Mouse (Mus musculus): ENCODE measurements at regions not wholly inside any gene's neighbourhood (a gene's known extent, or its start where the extent isn't known, plus 50 kb on each side); places are given as distances from the start of the nearest gene placed in this dataset.

- no peak overlapping the region for H3K4me3 ChIP-seq (ENCODE audit: low read depth, low read length)
- WGBS: 40% methylated on average over 6 of the region's 6 CpGs
Observed at GRCm38 (mm10) chr12:27496826-27497557, 154.6 kb upstream of the Sox11 start.

GRCm38 (mm10) chr12:27492270-27492669, 149.9 kb upstream of the Sox11 start:
- H3K27ac ChIP-seq (replicated peaks): no peak overlapping the region
- ATAC-seq (ENCODE audit: low FRiP score, low TSS enrichment) (no peak), DNase-seq (ENCODE audit: low spot score) (no peak)
- no peaks in the 10 kb centered on the region for H3K4me1 ChIP-seq (replicated peaks; ENCODE audit: control insufficient read depth, insufficient read depth)
- TF ChIP-seq EP300 (optimal IDR thresholded peaks at IDR 0.05) (no peak), CTCF (IDR thresholded peaks at IDR 0.05; ENCODE audit: low read depth) (no peak)
- no peak overlapping the region for H3K9ac ChIP-seq (ENCODE audit: low read length)
- H3K27me3 ChIP-seq (ENCODE audit: control insufficient read depth, insufficient read depth, low read length): no peaks in the 10 kb centered on the region
- no peak overlapping the region for H3K4me3 ChIP-seq (ENCODE audit: low read depth, low read length)
- H3K4me2 ChIP-seq (replicated peaks; ENCODE audit: low read depth): no peak overlapping the region
- H3K36me3 ChIP-seq (ENCODE audit: control insufficient read depth, insufficient read depth, low read length): no peaks in the 10 kb centered on the region
- no peaks in the 10 kb centered on the region for H3K9me3 ChIP-seq (ENCODE audit: control insufficient read depth, low read length)
- WGBS: 30% methylated on average over 2 of the region's 2 CpGs

More at GRCm38 (mm10) chr12:27496826-27497557, 154.6 kb upstream of the Sox11 start:
- Histone ChIP-seq H3K9me3 (ENCODE audit: control insufficient read depth, low read length) (no peaks in the 10 kb centered on the region), H3K9ac (ENCODE audit: low read length) (no peak overlapping the region), H3K4me1 (replicated peaks; ENCODE audit: control insufficient read depth, insufficient read depth) (no peaks in the 10 kb centered on the region), H3K4me2 (replicated peaks; ENCODE audit: low read depth) (no peak overlapping the region), H3K27me3 (ENCODE audit: control insufficient read depth, insufficient read depth, low read length) (no peaks in the 10 kb centered on the region), H3K27ac (replicated peaks) (no peak overlapping the region), H3K36me3 (ENCODE audit: control insufficient read depth, insufficient read depth, low read length) (no peaks in the 10 kb centered on the region)
- DNase-seq (ENCODE audit: low spot score): no peak
- no peak for TF ChIP-seq EP300 (optimal IDR thresholded peaks at IDR 0.05)
- TF ChIP-seq CTCF (IDR thresholded peaks at IDR 0.05; ENCODE audit: low read depth): no peak
- no peak for ATAC-seq (ENCODE audit: low FRiP score, low TSS enrichment)

- Histone ChIP-seq H3K27me3 (ENCODE audit: control insufficient read depth, insufficient read depth, low read length) (no peaks in the 10 kb centered on the region), H3K27ac (replicated peaks) (no peak overlapping the region), H3K4me1 (replicated peaks; ENCODE audit: control insufficient read depth, insufficient read depth) (no peaks in the 10 kb centered on the region), H3K4me3 (ENCODE audit: low read depth, low read length) (no peak overlapping the region), H3K9ac (ENCODE audit: low read length) (no peak overlapping the region), H3K36me3 (ENCODE audit: control insufficient read depth, insufficient read depth, low read length) (no peaks in the 10 kb centered on the region), H3K4me2 (replicated peaks; ENCODE audit: low read depth) (no peak overlapping the region), H3K9me3 (ENCODE audit: control insufficient read depth, low read length) (no peaks in the 10 kb centered on the region)
- ATAC-seq (ENCODE audit: low FRiP score, low TSS enrichment) (no peak), DNase-seq (ENCODE audit: low spot score) (no peak)
- TF ChIP-seq CTCF (IDR thresholded peaks at IDR 0.05; ENCODE audit: low read depth) (no peak), EP300 (optimal IDR thresholded peaks at IDR 0.05) (no peak)
Observed at GRCm38 (mm10) chr12:27481230-27481629, 138.9 kb upstream of the Sox11 start.

DNA sequence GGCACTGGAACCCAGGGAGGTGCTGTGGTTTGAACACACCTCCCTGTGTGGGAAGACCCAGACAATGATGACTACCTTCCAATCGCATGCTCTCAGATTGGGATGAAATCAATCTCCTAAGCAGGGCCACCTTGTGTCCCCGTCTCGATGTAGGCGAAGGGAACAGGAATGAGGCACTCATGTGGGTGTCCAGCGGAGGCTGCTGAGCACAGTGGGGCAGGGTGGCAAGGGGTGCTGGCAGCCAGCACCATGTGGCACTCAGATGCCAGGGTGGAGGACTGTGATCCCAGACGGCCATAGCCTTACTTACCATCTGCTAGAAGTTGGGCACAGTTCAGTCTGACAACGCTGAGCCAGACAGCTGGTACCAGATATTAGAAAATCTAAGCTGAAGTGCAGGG, 137.2 kb upstream of the Sox11 start:
- Histone ChIP-seq H3K4me1 (replicated peaks; ENCODE audit: control insufficient read depth, insufficient read depth) (no peaks in the 10 kb centered on the region), H3K9ac (ENCODE audit: low read length) (no peak overlapping the region), H3K27me3 (ENCODE audit: control insufficient read depth, insufficient read depth, low read length) (no peaks in the 10 kb centered on the region), H3K4me2 (replicated peaks; ENCODE audit: low read depth) (no peak overlapping the region), H3K36me3 (ENCODE audit: control insufficient read depth, insufficient read depth, low read length) (no peaks in the 10 kb centered on the region), H3K27ac (replicated peaks) (no peak overlapping the region), H3K4me3 (ENCODE audit: low read depth, low read length) (no peak overlapping the region), H3K9me3 (ENCODE audit: control insufficient read depth, low read length) (no peaks in the 10 kb centered on the region)
- 88% methylated on average over 7 of the region's 7 CpGs for WGBS
- TF ChIP-seq EP300 (optimal IDR thresholded peaks at IDR 0.05) (no peak), CTCF (IDR thresholded peaks at IDR 0.05; ENCODE audit: low read depth) (no peak)
- no peak for ATAC-seq (ENCODE audit: low FRiP score, low TSS enrichment)
- no peak for DNase-seq (ENCODE audit: low spot score)

DNA sequence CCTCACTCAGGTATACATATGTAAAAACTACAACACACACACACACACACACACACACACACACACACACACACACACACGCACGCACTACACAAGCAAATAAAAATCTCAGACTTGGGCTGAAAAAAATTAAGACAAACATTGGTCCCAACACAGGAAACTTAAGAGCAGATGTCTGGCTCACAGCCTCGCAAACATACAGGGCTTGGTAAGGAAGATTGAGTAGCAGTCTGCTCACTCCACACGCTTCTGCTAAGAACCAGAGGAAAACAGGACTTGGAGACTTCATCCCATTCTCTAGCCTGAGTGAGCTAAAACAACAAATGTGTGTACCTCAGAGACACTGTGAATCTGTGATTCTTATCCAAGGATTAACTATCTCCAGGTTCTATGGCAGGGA, 132.3 kb upstream of the Sox11 start:
- 20% methylated on average over 4 of the region's 4 CpGs for WGBS
- H3K4me2 ChIP-seq (replicated peaks; ENCODE audit: low read depth): no peak overlapping the region
- no peaks in the 10 kb centered on the region for H3K36me3 ChIP-seq (ENCODE audit: control insufficient read depth, insufficient read depth, low read length)
- DNase-seq (ENCODE audit: low spot score) (no peak), ATAC-seq (ENCODE audit: low FRiP score, low TSS enrichment) (no peak)
- H3K27me3 ChIP-seq (ENCODE audit: control insufficient read depth, insufficient read depth, low read length): no peaks in the 10 kb centered on the region
- H3K4me1 ChIP-seq (replicated peaks; ENCODE audit: control insufficient read depth, insufficient read depth): no peaks in the 10 kb centered on the region
- no peak overlapping the region for H3K4me3 ChIP-seq (ENCODE audit: low read depth, low read length)
- H3K27ac ChIP-seq (replicated peaks): no peak overlapping the region
- H3K9me3 ChIP-seq (ENCODE audit: control insufficient read depth, low read length): no peaks in the 10 kb centered on the region
- no peak overlapping the region for H3K9ac ChIP-seq (ENCODE audit: low read length)
- TF ChIP-seq CTCF (IDR thresholded peaks at IDR 0.05; ENCODE audit: low read depth): no peak

GRCm38 (mm10) chr12:27471557-27471956, 129.2 kb upstream of the Sox11 start:
- Histone ChIP-seq H3K4me2 (replicated peaks; ENCODE audit: low read depth) (no peak overlapping the region), H3K27ac (replicated peaks) (no peak overlapping the region), H3K27me3 (ENCODE audit: control insufficient read depth, insufficient read depth, low read length) (no peaks in the 10 kb centered on the region), H3K36me3 (ENCODE audit: control insufficient read depth, insufficient read depth, low read length) (no peaks in the 10 kb centered on the region), H3K9me3 (ENCODE audit: control insufficient read depth, low read length) (no peaks in the 10 kb centered on the region), H3K4me3 (ENCODE audit: low read depth, low read length) (no peak overlapping the region), H3K9ac (ENCODE audit: low read length) (no peak overlapping the region), H3K4me1 (replicated peaks; ENCODE audit: control insufficient read depth, insufficient read depth) (no peaks in the 10 kb centered on the region)
- DNase-seq (ENCODE audit: low spot score) (no peak), ATAC-seq (ENCODE audit: low FRiP score, low TSS enrichment) (no peak)
- WGBS: 35% methylated on average over 5 of the region's 5 CpGs
- TF ChIP-seq CTCF (IDR thresholded peaks at IDR 0.05; ENCODE audit: low read depth) (no peak), EP300 (optimal IDR thresholded peaks at IDR 0.05) (no peak)

Measured in stomach, postnatal 0 days (tissue).